Mouse (Mus musculus): ENCODE measurements around the gene Theg.

The Theg gene

DNA sequence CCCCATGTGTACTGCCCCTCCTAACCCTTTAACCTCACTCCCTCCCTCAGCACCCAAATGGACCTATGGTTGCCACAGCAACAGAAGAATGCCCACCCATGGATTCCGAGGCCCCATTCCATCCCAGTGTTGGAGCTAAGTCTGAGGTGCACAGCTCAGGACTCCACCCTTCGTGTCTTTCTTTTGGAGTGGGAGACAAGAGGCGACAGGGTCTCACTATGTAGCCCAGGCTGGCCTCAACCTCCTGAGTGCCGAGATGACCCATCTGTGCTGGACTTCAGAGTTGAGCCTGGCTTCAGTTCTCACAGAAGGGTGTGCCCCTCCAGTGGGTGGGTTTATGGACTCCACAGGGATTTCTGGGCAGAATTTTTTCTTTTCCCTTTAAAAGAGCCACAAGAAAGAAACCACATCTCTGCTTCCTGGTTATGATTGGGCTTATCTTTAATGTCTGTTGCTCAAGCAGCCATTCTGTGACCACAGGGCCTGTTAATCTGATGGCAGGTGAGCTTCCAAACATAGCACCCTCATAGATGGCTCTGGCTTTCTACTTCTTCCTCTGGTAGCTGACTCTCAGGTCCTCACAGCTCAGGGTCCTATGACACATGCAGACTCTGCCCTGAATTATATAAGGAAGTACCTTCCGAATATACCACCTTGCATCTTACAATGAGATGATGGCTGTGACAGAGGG is at the start of gene Theg:
TSS of gene Theg (minus strand) at position 271 of the 691 bp plus-strand sequence.
- DNase-seq (ENCODE audit: low spot score), result no peak

DNA sequence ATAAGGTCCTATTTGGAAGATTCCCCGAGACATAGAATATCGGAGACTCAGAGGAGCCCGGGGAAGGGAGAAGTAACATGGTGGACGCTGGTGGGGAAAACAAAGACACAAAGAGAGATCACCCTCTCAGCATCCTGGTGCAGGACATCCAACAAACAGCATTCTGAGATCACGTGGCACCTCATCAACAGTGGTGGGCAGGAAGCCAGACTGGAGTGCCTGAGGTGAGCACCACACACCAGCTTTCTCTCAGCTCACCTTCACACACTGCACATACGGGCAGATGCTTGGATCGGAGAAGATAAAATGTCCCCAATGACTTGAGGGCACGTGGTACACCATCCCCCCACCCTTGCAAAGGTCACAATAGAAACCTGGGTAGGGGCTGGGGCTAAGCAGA is 49.2 kb upstream of the Theg start:
- no peak for DNase-seq (ENCODE audit: low spot score)

DNA sequence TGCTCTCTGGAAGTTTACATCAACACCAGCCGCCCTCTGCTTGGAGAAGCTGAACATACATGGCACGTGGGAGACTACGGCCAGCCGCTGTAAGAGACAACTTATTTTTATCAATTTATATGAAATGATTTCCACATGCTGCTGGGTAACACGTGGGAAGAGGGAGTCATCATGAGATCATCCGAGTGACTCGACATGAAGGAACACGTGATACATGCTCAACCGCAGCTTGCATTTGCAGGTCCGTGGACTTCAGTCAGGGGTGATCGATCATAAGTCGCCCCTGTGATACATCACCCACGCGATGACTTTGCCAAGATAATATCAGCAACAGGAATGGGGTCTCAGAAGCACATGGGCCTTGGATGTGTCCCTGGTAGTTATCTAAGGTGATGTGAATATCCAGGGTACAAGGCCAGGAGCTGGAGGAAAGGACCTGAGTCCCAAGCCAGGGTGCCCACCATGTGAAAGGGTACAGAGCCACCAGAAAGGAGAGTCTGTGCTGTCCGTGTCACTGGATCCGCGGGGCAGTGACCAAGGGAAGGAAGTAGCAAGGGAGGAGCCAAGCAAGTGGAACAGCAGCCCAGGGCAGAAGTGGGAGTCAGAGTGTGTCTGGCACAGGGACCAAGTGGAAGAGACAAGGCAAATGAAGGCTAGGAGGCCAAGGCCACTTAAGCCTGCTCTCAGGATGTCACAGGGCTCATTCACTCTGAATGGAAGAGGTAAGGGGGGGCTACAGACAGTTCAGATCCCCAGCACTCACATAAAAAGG is 46.1 kb upstream of the Theg start:
- no peak for DNase-seq (ENCODE audit: low spot score)

DNA sequence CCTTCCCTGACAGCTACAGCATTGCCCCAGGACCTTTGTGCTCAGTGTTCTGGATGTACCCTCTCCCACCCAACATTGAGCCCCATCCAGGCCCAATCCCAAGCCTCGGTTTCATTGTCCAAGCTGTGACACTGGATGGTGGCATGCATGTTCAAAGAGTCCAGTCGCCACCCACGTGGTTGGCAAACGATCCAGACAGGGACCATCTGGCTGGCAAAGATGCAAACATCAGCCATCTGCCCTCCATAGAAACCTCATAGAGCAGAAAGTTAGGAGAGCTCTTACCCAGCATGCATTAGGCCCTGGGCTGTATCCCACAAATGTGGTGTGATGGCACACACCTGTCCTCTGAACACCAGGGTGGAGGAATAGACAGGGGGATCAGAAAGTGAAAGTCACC is 44.3 kb upstream of the Theg start:
- DNase-seq (ENCODE audit: low spot score), result no peak

DNA sequence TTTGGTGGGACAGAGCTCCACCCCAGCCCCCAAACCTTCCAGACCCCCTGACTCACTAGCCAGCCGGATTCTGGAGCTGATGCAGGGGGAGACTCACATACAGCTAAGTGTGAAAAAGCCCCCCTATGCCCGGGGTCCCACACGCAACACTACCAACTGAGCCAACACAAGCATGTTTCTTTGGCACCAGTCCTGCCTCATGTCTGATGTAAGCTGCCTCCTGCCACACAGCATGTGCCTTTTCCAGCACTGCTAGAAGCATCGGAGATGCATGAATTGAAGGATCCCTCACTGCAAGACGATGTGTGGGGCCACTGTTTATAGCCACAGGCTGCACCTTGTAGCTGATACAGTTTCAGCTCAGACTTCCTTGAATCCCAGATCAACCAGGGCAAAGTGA is 41.2 kb upstream of the Theg start:
- no peak for DNase-seq (ENCODE audit: low spot score)

DNA sequence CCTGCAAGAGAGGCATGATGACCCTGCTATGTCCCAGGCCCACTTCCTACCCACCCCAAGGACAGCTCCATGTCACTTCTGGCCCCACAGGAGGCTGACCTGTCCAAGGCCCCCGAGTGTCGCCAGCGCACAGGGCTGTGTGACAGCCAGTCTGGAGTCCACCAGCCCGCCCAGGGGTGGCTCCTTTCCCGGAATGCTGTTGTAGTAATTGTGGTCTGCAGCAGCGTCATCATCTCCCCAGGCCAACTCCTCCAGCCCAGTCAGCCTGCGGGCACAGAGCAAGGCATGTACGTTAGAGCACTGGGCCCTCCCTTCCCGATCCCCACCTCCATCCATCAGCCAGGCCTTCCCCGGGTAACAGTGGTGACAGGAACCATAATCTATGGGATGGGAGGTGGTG is 39.0 kb upstream of the Theg start:
- DNase-seq (ENCODE audit: low spot score), result no peak

DNA sequence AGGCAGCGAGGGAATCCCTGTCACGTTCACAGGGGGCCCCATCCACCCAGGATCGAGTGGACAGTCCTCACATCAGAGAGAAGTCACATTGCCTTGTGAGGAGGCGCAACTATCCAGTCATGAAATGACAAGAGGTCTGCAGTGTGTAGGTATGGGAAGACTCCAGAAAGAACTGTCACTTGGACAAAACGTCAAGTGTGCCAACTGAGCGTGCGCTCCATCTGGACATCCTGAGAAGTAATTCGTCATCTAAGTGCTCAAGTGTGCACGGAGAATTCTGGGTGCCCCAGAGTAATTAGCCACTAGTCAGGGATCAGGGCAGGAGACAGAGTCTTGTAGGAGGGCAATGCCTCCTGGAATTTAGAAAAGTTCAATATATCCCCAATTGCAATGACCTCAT is 38.3 kb upstream of the Theg start:
- DNase-seq (ENCODE audit: low spot score), result no peak

DNA sequence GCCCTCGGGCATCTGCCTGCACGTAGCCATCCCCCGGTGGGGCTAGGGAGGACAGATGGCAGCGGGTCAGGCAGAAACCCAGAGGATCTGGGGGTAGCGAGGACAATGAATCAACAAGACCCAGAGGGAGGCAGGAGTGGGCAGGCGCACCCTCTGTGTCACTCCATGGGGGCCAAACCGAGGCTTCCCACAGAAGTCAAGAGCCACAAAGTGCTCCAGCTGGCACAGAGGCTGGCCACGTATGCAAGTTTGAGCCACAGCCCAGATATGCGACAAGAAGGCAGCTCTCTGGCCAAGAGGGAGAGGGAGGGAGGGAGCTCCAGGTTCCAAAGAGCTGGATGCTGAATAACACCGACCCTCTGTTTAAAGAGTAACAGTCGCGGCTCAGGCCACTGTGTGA is 36.8 kb upstream of the Theg start:
- DNase-seq (ENCODE audit: low spot score), result no peak

DNA sequence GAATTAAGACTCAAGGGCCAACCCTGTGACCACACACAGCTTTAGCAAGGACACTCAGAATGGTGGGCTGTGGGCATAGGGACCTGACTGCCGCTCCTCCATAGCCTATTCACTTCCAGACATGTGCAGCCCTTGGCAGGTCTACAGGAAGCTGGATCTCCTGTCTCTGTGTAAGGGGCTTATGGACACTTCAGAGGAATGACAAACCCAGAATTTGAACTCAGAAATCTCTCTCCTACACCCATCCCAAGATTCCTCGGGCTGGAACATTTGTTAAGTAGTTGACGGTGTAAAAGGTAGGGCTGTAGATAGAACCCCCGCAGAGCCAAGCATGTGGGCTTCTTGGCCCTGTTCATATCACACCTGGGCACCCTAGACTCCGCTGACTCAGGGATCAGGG is 29.2 kb upstream of the Theg start:
- DNase-seq (ENCODE audit: low spot score), result no peak

DNA sequence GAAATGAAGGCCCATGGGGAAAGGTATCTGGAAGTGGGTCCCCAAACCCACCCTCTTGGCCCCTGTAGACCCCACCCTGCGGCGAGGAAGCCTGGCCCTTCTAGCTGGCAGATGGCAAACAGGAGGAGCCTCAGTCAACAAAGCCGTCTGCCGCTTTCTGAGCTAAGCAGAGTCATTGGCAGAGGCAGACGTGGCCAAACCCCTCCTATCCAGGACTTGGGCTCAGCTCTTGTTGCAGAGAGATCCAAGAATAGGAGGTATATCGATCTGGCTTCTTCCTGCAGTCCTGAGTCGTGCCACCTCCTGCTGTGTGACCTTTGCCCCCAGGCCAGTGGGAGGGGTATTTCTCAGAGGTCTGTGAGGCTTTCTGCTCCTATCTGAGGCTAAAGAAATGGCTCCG is 28.7 kb upstream of the Theg start:
- no peak for DNase-seq (ENCODE audit: low spot score)

DNA sequence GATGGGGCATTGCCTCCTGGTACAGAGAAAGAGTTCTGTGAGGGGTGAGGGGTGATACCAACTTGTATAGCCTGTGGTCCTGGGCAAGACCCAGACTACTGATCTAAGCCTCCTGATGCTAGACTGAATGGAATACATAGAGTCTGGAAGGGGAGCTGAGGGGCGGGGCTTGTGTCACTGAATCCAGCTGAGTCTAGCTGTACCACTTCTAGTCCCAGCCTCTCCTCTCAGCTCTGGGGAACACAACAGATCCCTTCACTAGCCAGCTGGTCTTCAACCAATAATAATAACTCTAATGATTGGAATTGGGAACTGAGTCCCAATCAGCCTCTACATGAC is 27.1 kb upstream of the Theg start:
- no peak for DNase-seq (ENCODE audit: low spot score)

DNA sequence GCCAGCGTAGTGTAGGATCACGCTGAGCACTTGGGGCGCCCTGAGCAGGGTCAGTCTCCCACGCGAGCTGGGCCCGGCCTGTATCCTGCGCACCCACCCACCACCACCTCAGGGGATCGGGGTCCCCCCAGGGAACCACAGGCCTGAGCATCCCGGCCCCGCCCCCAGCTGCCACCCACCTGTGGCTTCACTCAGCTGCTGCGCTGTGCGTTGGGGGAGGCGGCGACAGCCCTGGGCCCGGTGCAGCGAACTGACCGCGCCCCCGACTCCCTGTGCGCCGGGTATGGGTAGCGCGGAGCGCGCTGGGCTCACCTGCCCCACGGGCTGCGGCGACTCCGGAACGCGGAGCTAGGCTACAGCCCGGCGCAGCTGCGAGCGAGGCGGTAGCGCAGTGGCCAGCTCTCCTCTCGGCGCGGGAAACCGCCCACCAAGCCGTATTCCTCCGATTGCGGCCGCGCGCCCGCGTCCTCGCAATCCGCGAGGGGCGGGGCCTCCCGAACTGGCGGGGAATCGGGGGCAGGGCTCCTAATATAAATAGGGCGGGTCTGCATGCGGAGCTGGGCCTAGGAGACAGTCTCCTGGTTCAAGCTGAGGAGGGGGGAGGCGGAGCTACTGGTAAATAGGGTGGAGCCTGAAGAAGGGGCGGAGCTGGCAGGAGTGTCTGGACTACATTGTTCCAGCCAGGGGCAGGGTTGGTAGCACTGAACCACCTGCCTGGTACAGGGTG is 26.6 kb upstream of the Theg start, which contains the start of gene C2cd4c:
TSS of gene C2cd4c (minus strand) at position 448 of the 727 bp plus-strand sequence.
- no peak for DNase-seq (ENCODE audit: low spot score)

DNA sequence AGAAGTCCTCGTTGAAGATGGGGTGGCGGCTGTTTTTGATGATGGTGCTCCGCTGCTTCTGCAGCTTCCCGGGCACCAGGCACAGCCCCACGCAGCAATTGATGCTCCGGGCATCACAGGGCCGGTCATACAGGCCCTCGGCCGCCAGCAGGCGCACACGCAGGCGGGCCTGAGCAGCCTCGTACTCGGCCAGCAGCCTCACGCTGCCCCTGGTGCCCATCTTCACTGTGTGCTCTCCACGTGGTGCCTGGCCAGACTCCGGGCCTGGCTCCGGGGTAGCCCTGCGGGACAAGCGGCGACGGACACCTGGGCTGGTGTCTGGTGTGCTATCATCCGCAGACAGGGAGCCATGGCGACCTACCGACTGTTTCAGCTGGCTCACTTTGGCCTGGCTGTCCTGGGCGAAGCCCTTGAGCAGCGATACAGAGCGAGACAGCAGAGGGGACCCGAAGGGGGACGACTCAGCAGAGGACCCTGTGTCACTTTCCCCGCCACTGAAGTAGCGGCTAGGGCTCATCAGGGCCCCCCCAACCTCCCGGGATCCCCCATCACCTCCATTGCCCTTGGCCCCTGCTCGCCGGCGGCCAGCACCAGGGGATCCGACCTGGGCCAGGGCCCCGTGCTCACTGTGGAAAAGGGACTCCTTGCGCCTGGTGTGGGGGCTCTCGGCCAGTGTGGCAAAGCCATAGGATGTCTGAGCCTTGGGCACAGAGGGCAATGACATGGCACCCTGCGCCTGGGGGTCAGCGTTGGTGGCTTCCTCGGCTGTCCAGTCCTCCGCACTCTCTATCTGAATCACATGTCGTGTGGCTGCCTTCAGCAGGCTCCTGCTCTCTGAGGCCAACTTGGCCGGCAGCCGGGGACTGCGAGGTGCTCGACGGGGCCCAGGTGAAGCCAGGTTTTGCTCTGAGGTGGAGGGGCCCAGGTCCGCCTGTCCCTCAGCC is 25.3 kb upstream of the Theg start:
- DNase-seq (ENCODE audit: low spot score), result no peak

DNA sequence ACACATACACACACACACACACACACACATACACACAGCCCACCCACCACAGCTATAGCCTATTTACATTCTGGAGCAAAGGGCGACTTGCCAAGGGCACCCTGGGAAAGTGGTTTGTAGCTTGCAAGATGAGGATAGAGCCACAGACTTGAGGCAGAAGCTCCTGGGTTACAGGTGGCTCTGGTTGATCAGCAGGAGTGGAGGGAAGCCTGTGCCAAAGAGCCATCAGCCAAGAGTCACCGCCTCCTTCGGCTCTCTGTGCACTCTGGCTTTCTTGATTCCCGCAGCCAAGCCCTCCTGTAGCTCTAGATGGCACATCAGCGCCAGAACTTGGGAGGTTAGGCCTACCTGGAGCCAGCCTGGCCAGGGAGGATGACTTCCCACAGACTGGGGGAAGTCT is 24.2 kb upstream of the Theg start:
- DNase-seq (ENCODE audit: low spot score), result no peak

DNA sequence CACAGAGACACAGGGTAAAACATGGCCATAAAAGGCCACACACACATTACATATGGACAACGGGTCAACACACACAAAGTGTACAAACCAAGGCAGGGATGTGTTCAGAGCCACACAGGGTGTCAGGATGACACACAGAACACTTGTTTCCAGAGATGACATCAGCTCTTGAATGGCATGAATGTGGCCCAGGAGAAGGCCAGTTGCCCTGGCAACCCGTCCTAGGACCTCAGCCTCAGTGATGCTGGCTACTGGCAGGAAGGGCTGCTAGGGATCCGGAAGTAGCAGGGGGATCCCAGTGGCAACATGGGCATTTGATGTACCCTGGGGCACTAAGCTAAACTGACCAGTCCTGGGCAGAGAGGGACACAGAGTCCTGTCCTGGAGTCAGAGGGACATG is 22.1 kb upstream of the Theg start:
- no peak for DNase-seq (ENCODE audit: low spot score)

DNA sequence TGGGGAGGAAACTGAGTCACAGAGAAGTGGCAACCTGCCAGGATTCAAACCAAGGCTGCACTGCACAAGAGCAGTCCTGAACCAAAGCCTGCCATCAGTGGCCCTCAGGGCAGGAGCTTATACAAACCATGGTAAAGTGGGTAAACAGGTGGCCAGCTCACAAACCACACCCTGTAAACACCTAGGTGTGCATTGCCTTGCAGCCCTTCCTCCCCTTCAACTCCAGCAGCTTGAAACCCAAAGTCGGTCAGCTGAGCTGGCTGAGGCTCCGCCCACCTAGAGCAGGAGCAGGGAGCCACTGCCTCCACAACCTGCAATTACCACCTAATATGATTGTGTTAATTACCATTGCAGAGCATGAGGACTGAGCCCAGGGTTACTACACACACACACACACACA is 20.8 kb upstream of the Theg start:
- no peak for DNase-seq (ENCODE audit: low spot score)

DNA sequence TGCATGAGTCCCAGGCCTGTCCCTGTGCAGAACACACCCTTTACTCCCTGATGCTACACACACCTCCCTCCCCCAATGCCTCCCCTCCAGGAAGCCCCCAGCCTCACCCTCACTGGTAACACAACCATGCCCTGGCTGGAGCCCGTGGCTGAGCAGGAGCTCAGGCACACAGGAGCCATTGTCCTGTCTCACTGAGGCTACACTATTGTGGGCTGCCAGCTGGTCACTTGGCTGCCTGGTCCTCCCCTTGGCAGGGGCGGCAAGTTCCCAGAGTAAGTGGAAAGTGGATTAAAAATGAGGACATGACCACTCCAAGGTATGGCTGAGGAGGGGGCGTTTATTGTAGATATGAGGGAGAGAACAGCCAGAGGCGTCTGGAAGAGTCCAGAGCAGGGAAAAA is 19.4 kb upstream of the Theg start:
- DNase-seq (ENCODE audit: low spot score), result no peak

DNA sequence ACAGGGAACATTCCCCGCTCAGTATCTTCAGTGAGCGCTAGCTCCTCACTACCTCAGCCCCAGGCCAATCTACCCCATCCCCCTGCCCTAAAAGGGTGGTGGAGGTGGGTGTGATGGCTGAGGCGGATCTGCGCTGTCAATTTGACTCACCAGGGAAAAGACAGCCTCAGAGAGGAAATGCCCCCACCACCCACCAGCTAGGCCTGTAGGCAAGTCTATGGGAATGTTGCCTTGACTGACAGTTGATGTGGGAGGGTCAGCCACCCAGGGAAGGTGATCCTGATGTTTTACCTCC is 10.8 kb upstream of the Theg start:
- no peak for DNase-seq (ENCODE audit: low spot score)

DNA sequence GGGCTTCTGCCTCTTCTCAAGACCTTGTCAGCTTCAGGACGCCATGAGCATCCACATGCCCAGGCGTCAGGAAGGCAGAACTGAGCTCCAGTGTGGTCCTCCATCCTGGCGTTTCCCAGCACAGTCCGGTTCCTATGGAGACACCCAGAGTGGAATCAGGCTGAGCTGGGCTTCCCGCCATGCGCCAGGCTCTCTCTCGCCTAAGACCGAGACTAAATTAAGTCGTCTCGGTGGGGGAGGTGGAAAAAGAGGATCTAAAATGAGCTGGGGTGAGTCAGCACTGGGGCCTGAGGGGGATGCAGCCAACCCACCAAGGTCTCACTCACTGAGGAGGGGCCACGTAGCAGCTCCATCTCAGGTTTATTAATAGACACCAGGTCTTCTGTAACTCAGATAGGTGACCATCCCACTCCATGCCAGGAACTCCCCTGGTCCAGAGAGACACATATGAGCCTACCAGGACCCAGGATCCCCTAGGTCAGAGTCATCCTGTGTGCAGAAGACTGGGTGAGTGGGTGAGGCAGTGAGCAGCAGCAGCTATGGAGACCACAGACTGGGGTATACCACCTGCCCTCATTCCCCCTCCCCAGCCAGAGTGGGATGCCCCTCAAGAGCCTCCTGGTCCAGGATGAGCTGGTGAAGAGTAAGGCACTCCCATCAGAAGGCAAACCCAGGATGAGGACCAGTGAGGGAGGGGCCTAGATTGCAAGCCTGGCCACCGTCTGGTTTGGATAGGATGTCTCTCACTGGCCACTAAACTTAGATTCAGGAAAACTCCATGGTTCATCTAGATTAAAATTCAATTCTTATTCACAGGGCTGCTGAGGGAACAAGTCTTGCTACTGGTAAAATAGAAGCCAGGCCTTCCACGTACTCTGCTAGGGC is 10.2 kb upstream of the Theg start:
- DNase-seq (ENCODE audit: low spot score), result no peak

DNA sequence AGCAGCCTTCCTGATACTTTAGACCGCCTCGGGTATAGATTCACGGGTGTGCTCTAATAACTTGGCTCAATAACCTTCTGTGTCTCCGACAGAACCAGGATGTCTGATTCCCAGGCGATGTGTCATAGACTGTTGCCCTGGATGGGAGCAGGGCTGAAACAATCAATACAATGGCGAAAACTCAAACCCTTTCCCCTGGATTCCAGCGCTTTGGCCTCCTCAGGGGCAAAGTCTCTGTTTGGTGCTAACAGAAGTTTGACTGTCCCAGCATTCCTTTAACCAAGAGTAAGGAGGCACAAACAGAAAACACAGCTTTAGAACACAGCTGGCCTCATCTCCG is 8.4 kb upstream of the Theg start:
- no peak for DNase-seq (ENCODE audit: low spot score)

DNA sequence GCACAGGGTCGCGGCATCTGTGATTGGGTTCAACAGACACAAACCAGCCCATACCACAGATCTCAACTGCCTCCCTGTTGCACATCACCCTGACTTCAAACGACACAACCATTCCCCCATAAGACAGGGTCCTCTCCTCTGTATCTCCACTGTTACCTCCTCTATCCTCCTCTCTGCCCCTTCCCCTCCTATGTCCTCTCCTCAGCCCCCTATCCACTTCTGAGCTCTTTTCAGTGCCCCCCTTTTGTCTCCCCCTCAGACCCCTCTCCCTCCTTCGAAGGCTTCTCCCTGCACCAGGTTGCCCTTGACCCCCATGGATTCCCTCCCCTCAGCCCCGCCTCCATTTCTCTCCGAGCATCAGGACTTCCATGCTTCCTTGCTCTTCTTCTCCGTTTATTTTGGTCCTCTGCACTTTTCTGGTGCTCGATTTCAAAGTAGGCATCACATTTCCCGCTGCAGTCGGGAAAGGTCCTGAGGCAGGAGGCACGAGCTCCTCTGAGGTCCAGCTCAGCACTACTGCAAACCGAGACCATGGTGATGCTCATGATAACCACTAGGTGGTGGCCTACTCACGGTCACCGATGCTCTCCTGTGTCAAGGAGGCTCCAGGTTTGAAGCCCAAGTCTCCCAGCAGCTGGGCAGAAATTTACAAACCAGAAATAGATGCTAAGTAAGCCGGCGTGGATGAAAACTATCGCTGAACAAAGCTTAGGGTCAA is 7.9 kb upstream of the Theg start:
- DNase-seq (ENCODE audit: low spot score), result peak; percentile 69

All from adipocyte (in vitro differentiated cells).